Mouse (Mus musculus): ENCODE measurements around the gene Qrsl1.

The Qrsl1 gene

DNA sequence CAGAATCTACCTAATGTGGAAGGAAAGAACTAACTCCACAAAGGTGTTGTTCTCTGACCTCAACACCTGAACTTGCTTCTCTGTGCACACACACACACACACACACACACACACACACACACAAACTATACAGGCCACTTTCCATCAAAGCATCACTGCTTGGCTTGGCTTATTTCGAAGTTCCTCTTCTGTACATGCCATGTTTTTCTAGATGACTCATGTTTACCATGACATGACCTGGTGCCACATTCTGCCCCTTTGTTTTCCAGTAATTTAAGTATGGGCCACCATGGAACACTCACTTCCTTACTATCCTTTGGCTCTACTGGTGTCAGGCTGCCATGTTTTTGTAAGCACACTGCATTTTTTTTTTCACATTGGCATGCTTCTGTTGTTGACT, 30.1 kb downstream of the Qrsl1 start:
- no peak for DNase-seq (ENCODE audit: low read depth, low spot score)

GRCm38 (mm10) chr10:43870752-43871151, 30.8 kb downstream of the Qrsl1 start:
- DNase-seq (ENCODE audit: low read depth, low spot score), result peak; percentile 78

DNA sequence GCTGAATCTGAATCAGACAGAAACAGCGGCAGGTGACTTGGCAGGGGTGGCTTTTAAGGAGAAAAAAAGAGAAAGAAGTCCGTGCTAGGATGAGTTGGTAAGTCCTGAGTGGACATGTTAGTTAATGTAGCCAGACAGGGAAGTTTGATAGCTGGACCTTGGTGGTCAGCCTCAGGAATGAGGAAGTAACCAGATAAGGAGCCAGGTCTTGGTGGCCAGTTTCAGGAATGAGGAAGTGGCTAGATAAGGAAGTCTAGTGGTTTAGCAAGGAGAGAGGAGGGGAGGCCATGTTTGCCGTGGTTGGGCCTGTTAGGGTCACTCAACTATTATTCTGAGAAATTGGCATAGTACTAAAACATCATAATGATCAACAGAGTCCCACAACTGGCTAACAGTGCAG, 45.2 kb downstream of the Qrsl1 start:
- no peak for DNase-seq (ENCODE audit: low read depth, low spot score)

DNA sequence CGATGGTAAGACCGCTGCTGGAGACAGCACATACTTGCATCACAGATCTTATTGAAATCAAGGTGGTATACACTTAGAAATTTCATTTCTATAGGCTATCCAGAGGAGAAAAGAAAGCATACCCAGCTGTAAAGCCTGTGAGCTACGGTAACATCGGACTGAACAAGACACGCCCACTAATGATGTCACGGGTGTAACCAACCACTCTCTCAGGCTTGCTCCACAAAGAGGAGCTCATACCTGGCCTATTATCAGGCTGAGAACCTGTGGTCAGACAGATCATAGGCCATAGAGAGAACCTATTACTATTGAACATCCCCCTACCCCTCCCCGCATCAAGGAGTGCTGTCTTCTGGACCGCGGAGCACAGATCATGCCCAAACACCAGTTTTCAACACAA, 45.6 kb downstream of the Qrsl1 start:
- DNase-seq (ENCODE audit: low read depth, low spot score), result peak; percentile 15

DNA sequence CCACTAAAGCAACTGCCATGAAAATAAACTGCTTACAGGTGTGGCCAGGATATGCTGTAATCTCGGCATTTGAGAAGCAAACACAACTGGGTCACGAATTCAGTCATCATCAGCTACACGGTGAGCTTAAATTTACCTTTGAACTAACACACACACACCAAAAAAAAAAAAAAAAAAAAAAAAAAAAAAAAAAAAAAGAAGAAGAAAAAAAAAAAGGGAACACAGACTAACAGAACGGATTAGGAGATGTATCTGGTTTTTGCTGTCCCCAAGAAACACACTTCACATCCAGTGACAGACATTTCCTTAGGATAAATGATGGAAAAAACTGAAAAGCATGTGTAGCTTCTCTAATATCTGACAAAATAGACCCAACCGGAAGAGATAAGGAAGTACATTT, 49.6 kb downstream of the Qrsl1 start:
- DNase-seq (ENCODE audit: low read depth, low spot score), result no peak

GRCm38 (mm10) chr10:43849478-43849877, 52.1 kb downstream of the Qrsl1 start:
- no peak for DNase-seq (ENCODE audit: low read depth, low spot score)

DNA sequence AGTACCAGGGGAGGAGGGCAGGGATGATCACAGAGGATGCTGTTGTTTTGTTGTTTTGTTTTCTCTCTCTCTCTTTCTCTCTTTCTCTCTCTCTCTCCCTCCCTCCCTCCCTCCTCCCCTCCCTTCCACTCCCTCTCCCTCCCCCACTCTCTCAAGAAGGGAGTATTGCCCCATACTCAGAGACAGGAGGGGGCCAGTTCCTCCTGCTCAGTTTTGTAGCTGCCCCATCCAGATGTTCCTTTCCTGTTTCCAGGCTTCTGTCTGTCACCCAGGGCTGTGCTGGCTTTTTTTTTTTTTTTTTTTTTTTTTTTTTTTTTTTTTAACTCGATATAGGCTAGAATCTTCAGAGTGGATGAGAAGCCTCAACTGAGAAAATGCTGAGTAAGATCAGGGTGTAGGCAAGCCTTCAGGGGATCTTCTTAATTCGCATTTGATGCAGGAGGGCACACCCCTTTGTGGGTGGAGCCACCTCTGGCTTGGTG, 55.4 kb downstream of the Qrsl1 start:
- DNase-seq (ENCODE audit: low read depth, low spot score), result no peak

- DNase-seq (ENCODE audit: low read depth, low spot score), result peak; percentile 70
These were observed 56.1 kb downstream of the Qrsl1 start for GRCm38 (mm10) chr10:43845442-43845841.

DNA sequence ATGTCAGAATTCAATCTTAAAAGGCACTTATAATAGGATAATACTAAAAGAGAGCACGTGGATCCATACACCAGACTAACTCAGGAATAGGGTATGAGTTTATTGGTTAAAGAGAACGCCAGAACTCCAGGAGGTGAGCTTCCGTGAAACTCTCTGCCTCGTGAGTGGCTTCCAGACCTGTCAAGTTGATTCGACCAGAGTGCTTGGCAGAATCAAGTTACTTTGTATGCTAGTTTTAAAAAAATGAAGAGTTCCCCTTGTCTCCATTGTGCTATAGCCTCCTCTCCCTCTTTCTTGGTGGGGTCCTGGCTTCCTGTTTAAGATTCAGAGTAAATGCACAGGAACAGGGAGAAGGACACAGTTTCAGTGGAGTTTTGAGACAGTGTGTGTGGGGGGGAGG, 60.1 kb downstream of the Qrsl1 start:
- peak; percentile 56 for DNase-seq (ENCODE audit: low read depth, low spot score)

GRCm38 (mm10) chr10:43832868-43833267, 68.7 kb downstream of the Qrsl1 start:
- DNase-seq (ENCODE audit: low read depth, low spot score), result no peak

- no peak for DNase-seq (ENCODE audit: low read depth, low spot score)
These were observed 71.1 kb downstream of the Qrsl1 start for GRCm38 (mm10) chr10:43830251-43831018.

- no peak for DNase-seq (ENCODE audit: low read depth, low spot score)
These were observed 72.9 kb downstream of the Qrsl1 start for GRCm38 (mm10) chr10:43828686-43829015.

- DNase-seq (ENCODE audit: low read depth, low spot score), result no peak
These were observed 73.4 kb downstream of the Qrsl1 start for GRCm38 (mm10) chr10:43827958-43828685.

GRCm38 (mm10) chr10:43826773-43827621, 74.5 kb downstream of the Qrsl1 start:
- peak; percentile 73 for DNase-seq (ENCODE audit: low read depth, low spot score)

DNA sequence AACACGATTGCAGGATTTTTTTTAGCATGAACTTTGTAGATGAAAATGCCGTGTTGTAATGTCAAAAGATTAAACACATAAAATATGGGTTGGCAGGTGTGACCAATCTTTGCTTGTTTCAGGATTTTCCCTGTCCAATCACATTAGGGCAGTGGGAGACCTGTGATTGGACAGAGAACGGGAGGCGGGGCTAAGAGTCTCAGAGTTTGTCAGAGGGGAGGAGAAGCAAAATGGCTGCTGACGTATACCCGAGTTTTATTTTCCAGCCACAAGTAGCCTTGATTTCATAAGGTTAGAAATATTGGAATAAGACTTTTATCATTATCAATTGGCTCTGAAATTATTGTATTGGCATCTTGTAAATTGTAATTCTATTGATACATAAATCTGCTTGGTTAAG, 75.8 kb downstream of the Qrsl1 start:
- DNase-seq (ENCODE audit: low read depth, low spot score), result no peak

DNA sequence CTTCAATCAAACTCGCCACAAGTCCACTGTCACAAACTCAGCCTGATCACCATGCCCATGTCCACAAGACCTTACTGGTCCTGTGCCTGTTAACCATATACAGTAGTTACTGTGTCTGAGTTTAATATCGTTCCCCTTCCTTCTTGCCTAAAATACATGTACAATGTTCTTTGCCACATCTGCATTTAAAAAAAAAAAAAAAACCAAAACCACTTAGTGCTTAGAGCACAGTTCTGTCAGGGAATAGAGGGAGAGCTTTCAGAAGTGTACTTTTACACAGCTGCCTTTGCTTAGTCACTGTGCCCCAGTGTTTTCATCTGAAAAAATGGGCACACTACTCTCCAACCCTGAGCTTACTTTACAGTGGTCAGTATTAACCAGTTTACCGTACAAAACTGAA, 76.8 kb downstream of the Qrsl1 start:
- no peak for DNase-seq (ENCODE audit: low read depth, low spot score)

Measured in ZHBTc4 (cell line).